Mouse (Mus musculus) embryonic facial prominence, embryonic 13.5 days (tissue): ENCODE results near the gene B230104I21Rik. TPM values are rescaled to one million over a fixed set of nuclear protein-coding genes. Genes with fewer than 3 reads are reported as not detected.
A peak's percentile ranks its signal among the peaks of the same experiment; 100 is the strongest.

Experiments
- ATAC-seq: fragments of 200-750 bp; cut with Nextera tagmentation; 2 replicates; pipeline ENCODE4 v1.8.0; 2017; ENCODE audit warnings: low read depth; ENCODE audit not compliant: insufficient number of reproducible peaks, insufficient read depth, low FRiP score, low TSS enrichment
- H3K27ac ChIP-seq: fragments of 300-500 bp; sonication (generic); 2 replicates; pipeline ENCODE4 v1.5.1; 2015; ENCODE audit warnings: moderate library complexity, mild to moderate bottlenecking, inconsistent platforms
- H3K27me3 ChIP-seq: fragments of 300-500 bp; sonication (generic); 2 replicates; pipeline ENCODE4 v1.6.1; 2015; ENCODE audit warnings: mild to moderate bottlenecking, inconsistent platforms
- H3K36me3 ChIP-seq: fragments of 300-500 bp; sonication (generic); 2 replicates; pipeline ENCODE4 v1.6.1; 2015; ENCODE audit warnings: mild to moderate bottlenecking, inconsistent platforms
- H3K4me1 ChIP-seq: fragments of 300-500 bp; sonication (generic); 2 replicates; pipeline ENCODE4 v1.6.1; 2015; ENCODE audit warnings: inconsistent platforms
- H3K4me2 ChIP-seq: fragments of 300-500 bp; sonication (generic); 2 replicates; pipeline ENCODE4 v1.6.1; 2015; ENCODE audit warnings: moderate library complexity, mild to moderate bottlenecking, inconsistent platforms
- H3K4me3 ChIP-seq: fragments of 300-500 bp; sonication (generic); 2 replicates; pipeline ENCODE4 v1.5.1; 2015; ENCODE audit warnings: mild to moderate bottlenecking, inconsistent platforms
- H3K9ac ChIP-seq: fragments of 300-500 bp; sonication (generic); 2 replicates; pipeline ENCODE4 v1.6.1; 2015; ENCODE audit warnings: mild to moderate bottlenecking, inconsistent platforms
- H3K9me3 ChIP-seq: fragments of 300-500 bp; sonication (generic); 2 replicates; pipeline ENCODE4 v1.6.1; 2016; ENCODE audit warnings: inconsistent platforms
- whole genome bisulfite sequencing: fragments of 180-500 bp; shearing (Covaris S2); methylation state at CpG from one replicate; pipeline ENCODE4 v1.1.7; 2015; ENCODE audit warnings: mixed read lengths; 5-methylcytosine and 5-hydroxymethylcytosine counted together
- polyA plus RNA-seq: library from polyadenylated mRNA; unstranded; fragments of >200 nt; fragmentation: Nextera tagmentation; extraction: Ambion mirVana; gene quantifications from 2 replicates; pipeline ENCODE4 v1.2.1, GENCODE M21; 2015

B230104I21Rik gene
- polyA plus RNA-seq, 1 experiment from 2014 or later: not detected

DNA sequence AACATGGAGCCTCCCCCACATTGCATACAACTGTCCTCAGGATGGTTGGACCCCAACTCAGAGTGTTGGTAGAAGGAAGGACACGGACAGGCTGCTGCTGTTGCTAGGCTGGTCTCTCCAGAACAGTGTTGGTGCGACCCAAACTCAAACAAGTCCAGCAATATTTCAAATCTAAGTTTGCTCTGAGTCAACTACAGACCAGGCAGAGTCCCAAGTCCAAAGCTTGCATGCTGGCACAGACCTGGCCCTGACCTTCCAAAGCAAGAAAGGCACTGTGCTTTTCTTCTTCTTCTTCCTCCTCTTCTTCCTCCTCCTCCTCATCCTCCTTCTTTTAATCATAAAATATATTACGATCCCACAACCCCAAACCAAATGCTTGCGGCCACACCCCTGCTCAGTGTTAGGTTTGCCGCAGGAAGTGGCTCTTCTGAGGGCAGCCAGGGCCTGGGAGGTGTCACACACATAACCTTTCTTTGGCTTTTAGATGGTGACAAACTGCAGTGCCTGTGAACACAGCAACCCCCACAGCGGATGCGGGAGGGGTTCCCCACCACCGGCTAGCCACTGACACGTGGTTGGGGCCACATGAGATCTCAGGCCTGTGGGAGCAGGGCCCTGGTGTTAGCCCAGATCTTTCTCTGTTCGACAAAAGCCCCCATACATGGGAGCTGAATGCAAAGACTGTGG is 40.2 kb downstream of the B230104I21Rik start:
- 0 out of 2 replicates have a peak, but pooled peaks cover 5% of the 10 kb centered on the region for H3K27me3 ChIP-seq
- ATAC-seq: no peak
- H3K9me3 ChIP-seq: no peaks in the 10 kb centered on the region
- H3K4me3 ChIP-seq: no peak overlapping the region
- peaks cover 15% of the 10 kb centered on the region; the same call in 1 of the 2 replicates for H3K4me1 ChIP-seq
- H3K9ac ChIP-seq: no peak overlapping the region
- no peaks in the 10 kb centered on the region for H3K36me3 ChIP-seq
- H3K27ac ChIP-seq: no peak overlapping the region
- no peak overlapping the region for H3K4me2 ChIP-seq
- WGBS: 85% methylated on average over 10 of the region's 10 CpGs

DNA sequence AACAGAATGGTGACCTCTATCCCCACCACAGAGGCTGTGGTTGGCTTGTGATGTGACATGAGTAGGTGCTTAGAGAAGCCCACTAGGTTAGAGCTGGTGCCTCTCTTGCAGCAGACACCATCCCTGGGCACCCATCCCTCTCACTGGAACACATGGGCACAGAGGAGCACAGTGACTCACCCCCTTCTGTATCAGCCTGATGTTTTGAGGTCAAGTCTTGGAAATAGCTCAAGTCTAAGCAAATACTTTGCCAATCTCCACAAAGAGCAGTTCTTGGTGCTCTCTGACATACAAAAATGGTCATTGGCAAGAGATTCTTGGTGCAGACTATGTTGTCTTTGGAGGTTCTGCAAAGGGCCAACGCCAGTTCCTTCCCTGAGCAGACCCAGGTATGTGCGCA is 42.9 kb downstream of the B230104I21Rik start:
- H3K9ac ChIP-seq: no peak overlapping the region
- H3K9me3 ChIP-seq: no peaks in the 10 kb centered on the region
- no peak overlapping the region for H3K27ac ChIP-seq
- H3K36me3 ChIP-seq: no peaks in the 10 kb centered on the region
- H3K4me2 ChIP-seq: no peak overlapping the region
- WGBS: 96% methylated on average over 2 of the region's 2 CpGs
- H3K4me1 ChIP-seq: 0 out of 2 replicates have a peak, but pooled peaks cover 4% of the 10 kb centered on the region
- H3K27me3 ChIP-seq: 0 out of 2 replicates have a peak, but pooled peaks cover 3% of the 10 kb centered on the region
- no peak overlapping the region for H3K4me3 ChIP-seq
- no peak for ATAC-seq

DNA sequence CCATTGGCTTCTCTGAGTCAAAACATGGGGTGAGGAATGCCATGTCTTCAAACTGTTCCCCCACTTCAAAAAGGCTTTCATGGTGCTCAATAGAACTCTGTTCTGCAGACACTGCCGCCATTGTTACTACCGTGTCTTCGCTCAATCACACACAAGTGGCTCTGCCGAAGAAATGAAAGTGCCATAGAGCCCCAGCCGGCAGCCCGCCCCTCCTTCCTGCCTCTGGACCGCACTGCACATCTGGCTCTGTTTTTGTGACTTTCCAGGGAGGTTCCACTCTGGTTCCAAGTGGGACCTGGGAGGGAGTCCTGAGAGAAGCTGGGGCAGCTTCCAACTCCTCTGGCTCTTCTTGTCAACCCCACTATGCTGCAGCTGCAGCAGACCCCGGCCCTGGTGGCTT is 49.3 kb downstream of the B230104I21Rik start:
- H3K9ac ChIP-seq: no peak overlapping the region
- no peak overlapping the region for H3K4me3 ChIP-seq
- H3K4me2 ChIP-seq: peak overlapping the region; percentile 30
- H3K9me3 ChIP-seq: no peaks in the 10 kb centered on the region
- 28% methylated on average over 8 of the region's 8 CpGs for WGBS
- ATAC-seq: no peak; the same call in 1 of the 2 replicates
- H3K4me1 ChIP-seq: peaks cover 51% of the 10 kb centered on the region
- H3K36me3 ChIP-seq: no peaks in the 10 kb centered on the region
- no peaks in the 10 kb centered on the region for H3K27me3 ChIP-seq
- peak overlapping the region; percentile 86 for H3K27ac ChIP-seq

DNA sequence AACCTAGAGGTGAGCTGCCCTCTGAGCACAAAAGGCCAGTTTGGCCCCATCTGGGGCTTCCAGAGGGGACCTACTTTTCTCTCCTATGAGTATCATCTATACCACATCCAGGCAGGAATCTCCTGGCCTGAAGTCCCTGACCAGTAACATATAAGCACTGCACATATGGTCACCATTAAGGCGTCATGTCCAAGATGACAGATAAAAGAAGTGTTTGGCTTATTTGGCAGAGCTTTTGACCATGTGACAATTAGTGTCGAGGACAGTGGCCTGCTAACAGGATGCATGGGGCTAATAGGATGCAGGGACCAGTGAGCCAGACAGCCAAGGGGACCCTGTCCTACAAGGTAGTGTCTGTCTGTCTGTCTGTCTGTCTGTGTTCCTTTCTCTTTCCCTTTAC is 50.0 kb downstream of the B230104I21Rik start:
- Histone ChIP-seq H3K27ac (peak overlapping the region; percentile 86; the same call in 1 of the 2 replicates), H3K4me2 (no peak overlapping the region), H3K4me3 (no peak overlapping the region), H3K27me3 (no peaks in the 10 kb centered on the region), H3K36me3 (no peaks in the 10 kb centered on the region), H3K9me3 (no peaks in the 10 kb centered on the region), H3K4me1 (peaks cover 58% of the 10 kb centered on the region), H3K9ac (no peak overlapping the region)
- WGBS: 37% methylated on average over 2 of the region's 2 CpGs
- ATAC-seq: no peak

DNA sequence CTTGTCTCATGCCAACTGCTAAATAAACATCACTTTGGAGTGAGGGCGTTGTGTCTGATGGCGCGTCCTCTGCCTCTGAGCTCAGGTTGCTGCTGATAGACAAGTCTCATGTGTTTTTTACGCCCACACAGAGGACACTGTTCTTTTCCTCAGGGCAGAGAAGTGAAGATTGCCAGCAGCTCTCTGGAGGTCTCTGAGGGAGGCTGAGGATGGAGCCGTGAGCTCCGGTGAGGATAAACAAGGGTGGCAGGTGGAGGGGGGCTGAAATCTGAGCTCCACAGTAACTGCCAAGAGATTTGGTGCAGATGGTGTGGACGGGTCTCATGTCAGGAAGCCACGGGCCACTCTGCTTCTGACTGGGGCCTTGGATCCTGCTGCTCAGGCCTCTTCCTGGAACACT is 50.9 kb downstream of the B230104I21Rik start:
- H3K4me1 ChIP-seq: peaks cover 67% of the 10 kb centered on the region
- ATAC-seq: no peak
- no peaks in the 10 kb centered on the region for H3K36me3 ChIP-seq
- no peak overlapping the region for H3K4me3 ChIP-seq
- WGBS: 17% methylated on average over 8 of the region's 8 CpGs
- peak overlapping the region; percentile 52; the same call in 1 of the 2 replicates for H3K27ac ChIP-seq
- no peaks in the 10 kb centered on the region for H3K9me3 ChIP-seq
- H3K9ac ChIP-seq: 0 out of 2 replicates have a peak overlapping the region, but pooled peaks have one; percentile 11
- H3K4me2 ChIP-seq: no peak overlapping the region
- H3K27me3 ChIP-seq: no peaks in the 10 kb centered on the region

- Histone ChIP-seq H3K36me3 (no peaks in the 10 kb centered on the region), H3K27ac (peak overlapping the region; percentile 60; the same call in 1 of the 2 replicates), H3K4me1 (peaks cover 84% of the 10 kb centered on the region), H3K4me2 (no peak overlapping the region), H3K9ac (no peak overlapping the region), H3K27me3 (no peaks in the 10 kb centered on the region), H3K9me3 (no peaks in the 10 kb centered on the region), H3K4me3 (no peak overlapping the region)
- 66% methylated on average over 2 of the region's 2 CpGs for WGBS
- no peak for ATAC-seq
Observed at GRCm38 (mm10) chr4:154389641-154390040, 53.7 kb downstream of the B230104I21Rik start.

- Histone ChIP-seq H3K36me3 (no peaks in the 10 kb centered on the region), H3K4me3 (no peak overlapping the region), H3K27ac (peak overlapping the region; percentile 60), H3K27me3 (no peaks in the 10 kb centered on the region), H3K9ac (peak overlapping the region; percentile 52), H3K4me2 (peak overlapping the region; percentile 26), H3K9me3 (no peaks in the 10 kb centered on the region), H3K4me1 (peaks cover 76% of the 10 kb centered on the region)
- no peak for ATAC-seq
- 9% methylated on average over 20 of the region's 20 CpGs for WGBS
Observed at GRCm38 (mm10) chr4:154390333-154391080, 54.6 kb downstream of the B230104I21Rik start.

DNA sequence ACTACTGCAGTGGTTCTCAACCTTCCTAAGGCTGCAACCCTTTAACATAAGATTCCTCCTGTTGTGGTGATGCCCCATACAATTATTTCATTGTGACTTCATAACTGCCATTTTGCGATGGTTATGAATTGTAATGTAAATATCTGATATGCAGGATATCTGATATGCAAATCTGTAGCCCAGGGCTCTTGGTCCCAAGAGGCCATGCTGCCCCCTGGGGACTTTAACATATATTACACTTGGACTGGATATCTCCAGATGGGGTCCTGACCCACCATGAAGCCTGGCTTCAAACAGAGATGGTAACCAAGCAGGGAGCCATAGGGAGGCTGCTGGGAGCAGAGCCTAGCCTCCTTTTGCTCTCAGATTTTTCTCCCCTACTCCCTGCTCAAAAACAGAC is 56.7 kb downstream of the B230104I21Rik start:
- no peak overlapping the region for H3K4me2 ChIP-seq
- no peak for ATAC-seq
- no peaks in the 10 kb centered on the region for H3K9me3 ChIP-seq
- H3K27ac ChIP-seq: peak overlapping the region; percentile 48
- H3K36me3 ChIP-seq: no peaks in the 10 kb centered on the region
- no peak overlapping the region for H3K4me3 ChIP-seq
- H3K27me3 ChIP-seq: no peaks in the 10 kb centered on the region
- no peak overlapping the region for H3K9ac ChIP-seq
- H3K4me1 ChIP-seq: peaks cover 66% of the 10 kb centered on the region
- WGBS: 68% methylated on average over 1 of the region's 1 CpGs

DNA sequence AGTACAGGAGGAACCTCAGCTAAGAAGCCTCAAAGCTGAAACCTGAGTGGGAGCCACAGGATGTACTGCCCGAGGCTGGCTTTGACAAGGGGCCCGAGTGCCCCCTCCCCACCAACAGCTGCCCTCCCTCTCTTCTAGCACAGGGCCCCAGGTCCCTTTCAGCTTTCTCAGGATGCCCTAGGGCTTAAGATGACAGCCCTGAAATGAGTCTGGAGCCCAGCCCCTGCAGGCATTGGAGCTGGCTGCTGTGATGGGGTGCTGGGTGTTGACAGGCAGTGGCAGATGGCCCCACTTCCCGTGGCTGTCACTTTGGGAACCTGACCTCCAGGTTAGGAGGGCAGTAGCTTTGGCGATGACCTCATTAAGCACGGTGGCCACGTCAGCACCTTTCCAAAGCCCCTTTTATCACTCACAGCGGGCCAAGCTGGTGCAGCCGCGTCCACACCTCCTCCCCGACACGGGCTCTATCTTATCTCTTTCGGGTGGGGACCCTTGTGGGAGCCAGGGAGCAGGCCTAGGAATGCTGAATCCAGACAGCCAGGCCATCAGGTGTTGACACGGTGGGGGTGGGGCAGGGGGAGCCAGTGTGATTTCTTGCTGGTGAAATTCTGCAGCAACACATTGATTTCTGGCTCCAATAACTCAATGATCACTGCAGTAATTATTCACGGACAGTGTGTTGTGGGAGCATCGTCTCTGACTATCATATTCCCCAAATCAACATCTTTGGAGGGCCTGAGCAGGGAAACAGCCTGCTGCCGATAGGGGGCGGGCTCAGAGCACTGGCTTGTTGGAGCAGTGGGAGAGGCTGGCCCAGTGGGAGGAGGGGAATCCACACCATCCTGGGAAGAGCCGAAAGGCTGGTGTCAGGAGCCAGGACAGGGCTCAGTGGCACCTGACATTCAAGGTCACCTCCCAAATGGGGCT is 57.5 kb downstream of the B230104I21Rik start:
- 23% methylated on average over 18 of the region's 18 CpGs for WGBS
- H3K27ac ChIP-seq: peak overlapping the region; percentile 48
- H3K4me2 ChIP-seq: no peak overlapping the region
- no peak overlapping the region for H3K4me3 ChIP-seq
- no peaks in the 10 kb centered on the region for H3K27me3 ChIP-seq
- peaks cover 62% of the 10 kb centered on the region for H3K4me1 ChIP-seq
- H3K9me3 ChIP-seq: no peaks in the 10 kb centered on the region
- no peak for ATAC-seq
- H3K36me3 ChIP-seq: no peaks in the 10 kb centered on the region
- no peak overlapping the region for H3K9ac ChIP-seq

DNA sequence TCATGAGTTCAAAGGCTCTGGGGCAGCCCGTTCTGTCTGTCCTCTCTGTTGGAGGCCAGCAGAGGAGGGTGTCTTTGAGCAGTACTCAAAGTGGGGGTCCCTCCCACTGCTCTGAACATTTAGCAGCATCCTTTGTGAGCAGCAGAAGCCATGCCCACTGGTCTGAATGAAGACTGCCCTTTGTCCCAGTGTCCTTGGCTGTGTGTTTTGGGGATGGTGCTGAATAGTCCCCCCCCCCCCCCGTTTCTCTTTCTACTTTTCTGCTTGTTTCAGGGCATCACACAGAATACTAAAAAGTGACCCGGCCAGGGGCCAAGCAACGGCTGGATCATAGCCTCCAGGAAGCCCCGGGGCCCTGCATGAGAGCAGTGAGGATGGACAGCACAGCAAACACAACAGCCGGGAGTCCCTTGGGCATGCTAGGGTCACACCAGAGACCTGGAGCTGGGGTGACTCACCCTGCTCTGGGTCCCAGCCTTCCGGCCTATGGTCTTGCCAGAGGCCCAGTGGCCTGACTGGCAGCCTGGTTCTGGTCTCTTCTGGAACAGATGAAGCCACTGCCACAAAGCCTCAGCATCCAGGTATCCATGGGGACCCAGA is 58.3 kb downstream of the B230104I21Rik start:
- Histone ChIP-seq H3K27me3 (no peaks in the 10 kb centered on the region), H3K9ac (no peak overlapping the region), H3K9me3 (no peaks in the 10 kb centered on the region), H3K4me2 (no peak overlapping the region), H3K4me3 (no peak overlapping the region), H3K4me1 (peaks cover 59% of the 10 kb centered on the region), H3K27ac (no peak overlapping the region), H3K36me3 (no peaks in the 10 kb centered on the region)
- ATAC-seq: no peak
- WGBS: 62% methylated on average over 7 of the region's 7 CpGs
